Mouse (Mus musculus): ENCODE measurements around the gene Psg22. TPM values are rescaled to one million over a fixed set of nuclear protein-coding genes. Genes with fewer than 3 reads are reported as not detected.
"Not testable (repeated sequence)": the region's sequence is repeated elsewhere in the genome, so short reads cannot be mapped to it uniquely, and the experiment has no call there.

Psg22 gene
- polyA plus RNA-seq, 1 experiment, result not detected

GRCm38 (mm10) chr7:18734451-18734850 is 16.6 kb downstream of the Psg22 start:
- Histone ChIP-seq H3K4me3 (ENCODE audit: insufficient read depth, low read length) (no peak overlapping the region), H3K27ac (ENCODE audit: insufficient read depth, low read length) (no peak overlapping the region), H3K4me1 (ENCODE audit: control insufficient read depth, insufficient read depth, low read length) (no peaks in the 10 kb centered on the region)
- TF ChIP-seq POLR2A (IDR thresholded peaks at IDR 0.05; ENCODE audit: low read depth, low read length) (no peak), CTCF (IDR thresholded peaks at IDR 0.05; ENCODE audit: borderline replicate concordance, insufficient read depth, low read length) (no peak)

DNA sequence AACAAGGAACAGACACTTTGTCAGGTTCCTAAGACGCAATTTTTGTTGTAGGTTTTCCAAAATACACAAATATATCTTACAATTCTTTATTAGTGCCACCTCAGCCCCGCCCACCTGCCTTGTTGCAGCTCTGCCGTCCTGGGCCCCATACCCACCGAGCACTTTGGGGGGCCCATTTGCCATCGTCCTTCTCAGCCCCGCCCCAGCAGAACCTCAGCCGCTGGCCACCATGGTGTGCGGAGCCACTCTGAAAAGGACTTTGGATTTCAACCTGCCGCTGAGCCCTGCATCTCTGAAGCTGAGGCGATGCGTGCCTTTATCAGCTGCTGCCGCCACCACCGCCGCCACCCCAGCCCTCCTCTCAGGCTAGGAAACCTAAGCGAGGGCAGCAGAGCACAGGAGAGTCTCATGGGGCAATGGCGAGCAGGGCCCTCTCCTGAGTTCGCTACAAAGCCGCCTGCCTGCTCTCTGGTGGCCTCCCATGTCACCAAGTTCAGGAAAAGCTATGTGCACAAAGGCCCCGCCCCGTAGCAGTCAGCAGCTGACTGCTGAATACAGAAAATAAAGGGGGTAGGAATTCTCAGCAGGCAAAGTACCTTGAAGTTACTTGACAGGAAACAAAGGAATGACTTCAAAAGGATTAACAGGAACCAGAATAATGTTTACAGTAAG is 28.4 kb downstream of the Psg22 start:
- no peaks in the 10 kb centered on the region for H3K4me1 ChIP-seq (ENCODE audit: control insufficient read depth, insufficient read depth, low read length)
- no peak overlapping the region for H3K4me3 ChIP-seq (ENCODE audit: insufficient read depth, low read length)
- H3K27ac ChIP-seq (ENCODE audit: insufficient read depth, low read length), result no peak overlapping the region
- TF ChIP-seq POLR2A (IDR thresholded peaks at IDR 0.05; ENCODE audit: low read depth, low read length) (no peak), CTCF (IDR thresholded peaks at IDR 0.05; ENCODE audit: borderline replicate concordance, insufficient read depth, low read length) (no peak)

DNA sequence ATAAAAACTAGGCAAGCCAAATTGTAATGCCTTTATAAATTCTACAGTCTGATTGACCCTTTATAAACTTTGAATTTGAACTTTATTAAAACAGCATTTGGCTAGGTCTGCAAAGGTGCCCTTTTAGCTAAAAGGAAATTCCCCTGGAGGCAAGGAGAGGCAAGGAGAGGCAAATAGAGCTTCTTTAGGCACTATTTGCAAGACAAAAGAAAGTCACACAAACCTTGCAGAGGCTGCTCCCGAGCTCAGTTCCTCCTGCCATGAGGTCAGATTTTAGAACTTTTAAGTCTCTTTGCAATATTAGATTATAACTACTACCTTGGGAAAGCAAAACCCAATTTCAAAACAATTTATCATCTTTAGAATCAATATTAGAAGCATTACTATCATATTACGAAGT is 29.5 kb downstream of the Psg22 start:
- not testable (repeated sequence) for H3K4me3 ChIP-seq (ENCODE audit: insufficient read depth, low read length); H3K4me1 ChIP-seq (ENCODE audit: control insufficient read depth, insufficient read depth, low read length); H3K27ac ChIP-seq (ENCODE audit: insufficient read depth, low read length)

DNA sequence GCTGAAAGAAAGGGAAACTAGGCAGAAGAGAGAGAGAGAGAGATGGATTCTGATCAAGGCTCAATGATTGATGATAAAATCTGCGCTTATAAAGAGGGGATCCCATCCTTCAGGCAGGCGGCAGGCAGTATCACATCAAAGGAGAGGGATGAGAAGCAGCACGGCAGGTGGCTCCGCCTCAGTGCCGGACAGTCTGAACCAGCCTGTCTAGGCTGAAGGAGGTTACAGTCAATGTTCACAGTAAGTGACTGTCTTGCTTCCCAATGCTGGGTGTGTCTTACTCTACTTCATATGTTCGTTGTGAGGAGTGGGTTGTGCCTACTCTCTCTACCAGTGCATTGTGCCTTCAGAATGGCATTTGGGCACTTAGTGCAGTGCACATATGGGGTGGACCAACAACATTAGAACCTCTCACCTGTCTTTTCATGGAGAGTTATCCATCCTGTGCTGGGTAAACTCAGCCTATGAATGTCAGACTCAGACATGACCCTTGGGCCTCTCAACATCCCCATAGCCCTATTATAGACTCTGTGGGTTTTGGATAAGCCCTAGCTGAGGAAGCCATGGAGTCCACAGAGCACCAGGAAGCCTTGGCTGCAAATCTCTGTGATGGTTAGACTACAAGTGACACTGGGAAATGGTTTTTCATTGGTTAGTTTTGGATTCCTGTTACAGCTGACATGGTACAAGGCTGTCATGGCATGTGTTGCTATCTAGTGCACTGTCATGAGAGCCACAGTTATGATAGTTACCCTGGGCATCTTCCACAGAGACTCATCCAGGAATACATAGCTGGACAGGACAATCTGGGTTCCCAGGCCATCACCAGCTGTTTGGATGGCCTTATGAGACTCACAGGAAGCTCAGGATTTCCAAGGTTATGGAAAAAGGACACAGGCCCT is 31.4 kb downstream of the Psg22 start:
- TF ChIP-seq POLR2A (IDR thresholded peaks at IDR 0.05; ENCODE audit: low read depth, low read length) (no peak), CTCF (IDR thresholded peaks at IDR 0.05; ENCODE audit: borderline replicate concordance, insufficient read depth, low read length) (no peak)
- no peaks in the 10 kb centered on the region for H3K4me1 ChIP-seq (ENCODE audit: control insufficient read depth, insufficient read depth, low read length)
- no peak overlapping the region for H3K27ac ChIP-seq (ENCODE audit: insufficient read depth, low read length)
- no peak overlapping the region for H3K4me3 ChIP-seq (ENCODE audit: insufficient read depth, low read length)

GRCm38 (mm10) chr7:18749896-18750477 is 32.1 kb downstream of the Psg22 start:
- peak; percentile 63; the same call in 1 of the 2 replicates for TF ChIP-seq CTCF (IDR thresholded peaks at IDR 0.05; ENCODE audit: borderline replicate concordance, insufficient read depth, low read length)
- not testable (repeated sequence) for H3K4me1 ChIP-seq (ENCODE audit: control insufficient read depth, insufficient read depth, low read length); H3K4me3 ChIP-seq (ENCODE audit: insufficient read depth, low read length)
- H3K27ac ChIP-seq (ENCODE audit: insufficient read depth, low read length), result peak overlapping the region; percentile 62; the same call in 1 of the 2 replicates

GRCm38 (mm10) chr7:18760152-18760551 is 42.3 kb downstream of the Psg22 start:
- H3K27ac ChIP-seq (ENCODE audit: insufficient read depth, low read length); H3K4me1 ChIP-seq (ENCODE audit: control insufficient read depth, insufficient read depth, low read length); H3K4me3 ChIP-seq (ENCODE audit: insufficient read depth, low read length): not testable (repeated sequence)

GRCm38 (mm10) chr7:18762885-18763284 is 45.0 kb downstream of the Psg22 start:
- H3K27ac ChIP-seq (ENCODE audit: insufficient read depth, low read length); H3K4me3 ChIP-seq (ENCODE audit: insufficient read depth, low read length); H3K4me1 ChIP-seq (ENCODE audit: control insufficient read depth, insufficient read depth, low read length): not testable (repeated sequence)

Other genes with a start within 250 kb of the Psg22 start
- not detected in 2 replicates for gene Psg26, start 233.9 kb upstream of the Psg22 start, polyA plus RNA-seq (2011; ENCODE audit: insufficient read length, low read depth, missing spikeins)
- gene Psg25, start 185.8 kb upstream of the Psg22 start, polyA plus RNA-seq (2011; ENCODE audit: insufficient read length, low read depth, missing spikeins), result not detected in 2 replicates
- not detected in 2 replicates for gene Psg27, start 150.8 kb upstream of the Psg22 start, polyA plus RNA-seq (2011; ENCODE audit: insufficient read length, low read depth, missing spikeins)
- gene Psg23, start 101.6 kb upstream of the Psg22 start, polyA plus RNA-seq (2011; ENCODE audit: insufficient read length, low read depth, missing spikeins), result not detected in 2 replicates
- gene Psg21, start 61.4 kb upstream of the Psg22 start, polyA plus RNA-seq (2011; ENCODE audit: insufficient read length, low read depth, missing spikeins), result not detected in 2 replicates
- gene Psg20, start 31.9 kb upstream of the Psg22 start, polyA plus RNA-seq (2011; ENCODE audit: insufficient read length, low read depth, missing spikeins), result not detected in 2 replicates
- not detected in 2 replicates for gene Psg19, start 80.4 kb downstream of the Psg22 start, polyA plus RNA-seq (2011; ENCODE audit: insufficient read length, low read depth, missing spikeins)
- not detected in 2 replicates for gene Psg17, start 103.5 kb downstream of the Psg22 start, polyA plus RNA-seq (2011; ENCODE audit: insufficient read length, low read depth, missing spikeins)
- 1.8 and 3.0 TPM in 2 replicates for gene Mill2, start 121.9 kb downstream of the Psg22 start, polyA plus RNA-seq (2011; ENCODE audit: insufficient read length, low read depth, missing spikeins)
- not detected in 2 replicates for gene Pglyrp1, start 153.2 kb downstream of the Psg22 start, polyA plus RNA-seq (2011; ENCODE audit: insufficient read length, low read depth, missing spikeins)
- 10.1 and 10.5 TPM in 2 replicates for gene Ccdc61, start 192.3 kb downstream of the Psg22 start, polyA plus RNA-seq (2011; ENCODE audit: insufficient read length, low read depth, missing spikeins)
- gene Nova2, start 207.8 kb downstream of the Psg22 start, polyA plus RNA-seq (2011; ENCODE audit: insufficient read length, low read depth, missing spikeins), result 0.23 and 0.30 TPM in 2 replicates